Mouse (Mus musculus) mammary gland, adult 2 months (tissue): Measurements from ENCODE around the gene Gtf2a2. TPM values are rescaled to one million over a fixed set of nuclear protein-coding genes. Genes with fewer than 3 reads are reported as not detected.

Experiments
- polyA plus RNA-seq: library from polyadenylated mRNA; depleted of rRNA; stranded (reverse); fragments of >200 nt; gene quantifications from 2 replicates; pipeline ENCODE4 v1.2.3, GENCODE M21; 2012; ENCODE audit warnings: low replicate concordance; rRNA removed

Gene Gtf2a2
- polyA plus RNA-seq, result 15.5 and 19.0 TPM in 2 replicates

GRCm38 (mm10) chr9:70012408-70012901, at the start of gene Gtf2a2:
Gene Gtf2a2 (plus strand): TSS chr9:70012550.

GRCm38 (mm10) chr9:69989303-69990121, 22.8 kb upstream of the Gtf2a2 start, which contains the start of gene Bnip2:
Gene Bnip2 (plus strand): TSS chr9:69989466.

DNA sequence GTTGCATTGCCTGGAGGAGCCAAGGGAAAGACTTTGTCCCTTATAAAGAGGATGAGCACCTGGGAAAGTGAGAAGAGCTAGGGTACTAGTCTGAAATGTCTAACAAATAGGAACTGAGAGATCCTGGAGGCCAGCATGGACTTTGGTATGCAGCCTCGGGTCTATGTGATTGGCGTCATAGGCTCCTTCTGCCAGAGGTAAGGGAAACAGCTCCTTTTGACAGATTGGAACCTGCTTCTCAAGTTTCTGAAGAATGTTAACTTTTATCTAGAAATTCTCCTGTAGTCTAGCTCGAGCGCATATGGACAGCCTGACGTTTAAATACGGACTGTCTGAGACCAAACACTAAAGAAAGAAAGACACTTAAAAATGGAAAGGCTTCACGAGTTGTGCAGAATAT, 25.6 kb downstream of the Gtf2a2 start, which contains the start of gene Gcnt3:
Gcnt3 (minus strand) TSS at position 101 of the 400 bp plus-strand sequence.

Other genes with a start within 250 kb of the Gtf2a2 start
- 19.1 and 35.9 TPM in 2 replicates for gene Bnip2, start 23.1 kb upstream of the Gtf2a2 start, polyA plus RNA-seq
- not detected in 2 replicates for gene Gcnt3, start 25.5 kb downstream of the Gtf2a2 start, polyA plus RNA-seq
- gene Fam81a, start 130.0 kb downstream of the Gtf2a2 start, polyA plus RNA-seq, result 0.24 and 0.37 TPM in 2 replicates
- gene Myo1e, start 194.8 kb downstream of the Gtf2a2 start, polyA plus RNA-seq, result 9.4 and 10.0 TPM in 2 replicates